Mouse (Mus musculus) megakaryocyte, embryonic 14.5 days (primary cell): ENCODE results near the gene Dmkn. TPM values are rescaled to one million over a fixed set of nuclear protein-coding genes. Genes with fewer than 3 reads are reported as not detected.
A peak's percentile ranks its signal among the peaks of the same experiment; 100 is the strongest.
"Not testable (repeated sequence)": the region's sequence is repeated elsewhere in the genome, so short reads cannot be mapped to it uniquely, and the experiment has no call there.

Source experiments
- H3K27me3 ChIP-seq: replicated peaks from 2 replicates; pipeline ENCODE3; 2012; ENCODE audit warnings: inconsistent platforms
- H3K36me3 ChIP-seq: replicated peaks from 2 replicates; pipeline ENCODE3; 2012; ENCODE audit warnings: low read length, inconsistent platforms, mixed read lengths
- H3K4me1 ChIP-seq: 2 replicates; pipeline ENCODE4 v1.6.1; 2012; ENCODE audit warnings: inconsistent platforms
- H3K4me3 ChIP-seq: replicated peaks from 2 replicates; pipeline ENCODE3; 2012; ENCODE audit warnings: moderate library complexity, mild to moderate bottlenecking, inconsistent platforms
- H3K9me3 ChIP-seq: 2 replicates; pipeline ENCODE4 v1.6.1; 2012; ENCODE audit warnings: inconsistent platforms
- FLI1 ChIP-seq: IDR thresholded peaks from 2 replicates; pipeline ENCODE4 v1.6.1; 2012; ENCODE audit warnings: low read length, inconsistent platforms, mixed read lengths
- GATA1 ChIP-seq: IDR thresholded peaks from 3 replicates; pipeline ENCODE4 v1.6.1; 2012; ENCODE audit warnings: mixed read lengths, low read length, inconsistent platforms, borderline replicate concordance
- polyA plus RNA-seq: library from polyadenylated mRNA; stranded (reverse); fragments of >175 nt; gene quantifications from 2 replicates; pipeline ENCODE4 v1.2.3, GENCODE M21; 2012; ENCODE audit warnings: low replicate concordance; ENCODE audit not compliant: insufficient read depth

Dmkn gene
- polyA plus RNA-seq, 1 experiment: not detected

- no peak for TF ChIP-seq GATA1
- TF ChIP-seq FLI1: no peak
- Histone ChIP-seq H3K27me3 (no peaks in the 10 kb centered on the region), H3K4me3 (no peak overlapping the region), H3K36me3 (peaks cover 78% of the 10 kb centered on the region), H3K4me1 (no peaks in the 10 kb centered on the region; the same call in 1 of the 2 replicates), H3K9me3 (peaks cover 5% of the 10 kb centered on the region)
These were observed 27.3 kb upstream of the Dmkn start for GRCm38 (mm10) chr7:30736211-30736610.

GRCm38 (mm10) chr7:30742570-30742969, 21.0 kb upstream of the Dmkn start:
- Histone ChIP-seq H3K4me3 (peak overlapping the region; percentile 47), H3K36me3 (peaks cover 17% of the 10 kb centered on the region)
- not testable (repeated sequence) for H3K27me3 ChIP-seq, H3K4me1 ChIP-seq, H3K9me3 ChIP-seq

- peak within 1 kb of the TSS; percentile 47 for H3K4me3 ChIP-seq
- not testable (repeated sequence) for H3K27me3 ChIP-seq, H3K4me1 ChIP-seq
These were observed 19.9 kb upstream of the Dmkn start, which contains the start of gene Gapdhs for GRCm38 (mm10) chr7:30743617-30744016. Gene Gapdhs, minus strand, starts transcription at chr7:30743681.

GRCm38 (mm10) chr7:30744022-30744598, 19.4 kb upstream of the Dmkn start:
- peaks cover 7% of the 10 kb centered on the region for H3K4me1 ChIP-seq
- H3K9me3 ChIP-seq: peaks cover 10% of the 10 kb centered on the region
- no peak overlapping the region for H3K4me3 ChIP-seq
- H3K36me3 ChIP-seq: peaks cover 10% of the 10 kb centered on the region
- TF ChIP-seq GATA1: no peak
- no peak for TF ChIP-seq FLI1
- H3K27me3 ChIP-seq: peaks cover 1% of the 10 kb centered on the region

More at GRCm38 (mm10) chr7:30743617-30744016, 19.9 kb upstream of the Dmkn start, which contains the start of gene Gapdhs:
- Histone ChIP-seq H3K36me3 (peaks cover 10% of the 10 kb centered on the region), H3K9me3 (peaks cover 10% of the 10 kb centered on the region)

GRCm38 (mm10) chr7:30747525-30748204, 15.9 kb upstream of the Dmkn start:
- no peaks in the 10 kb centered on the region for H3K36me3 ChIP-seq
- H3K27me3 ChIP-seq: peaks cover 6% of the 10 kb centered on the region
- TF ChIP-seq FLI1 (no peak), GATA1 (no peak)
- no peak overlapping the region for H3K4me3 ChIP-seq
- peaks cover 6% of the 10 kb centered on the region; the same call in 1 of the 2 replicates for H3K9me3 ChIP-seq
- H3K4me1 ChIP-seq: peaks cover 3% of the 10 kb centered on the region

- peaks cover 3% of the 10 kb centered on the region for H3K4me1 ChIP-seq
- H3K36me3 ChIP-seq: peaks cover 3% of the 10 kb centered on the region
- TF ChIP-seq FLI1: no peak
- TF ChIP-seq GATA1: no peak
These were observed 13.5 kb upstream of the Dmkn start for GRCm38 (mm10) chr7:30749824-30750606.

GRCm38 (mm10) chr7:30751086-30751669, 12.4 kb upstream of the Dmkn start, which contains the start of gene Sbsn:
Gene Sbsn, plus strand, starts transcription at chr7:30751471.
- H3K4me3 ChIP-seq: no peak within 1 kb of the TSS
- TF ChIP-seq FLI1 (no peak), GATA1 (no peak)
- no peaks in the 10 kb centered on the region; the same call in 1 of the 2 replicates for H3K4me1 ChIP-seq
- H3K27me3 ChIP-seq: peaks cover 14% of the 10 kb centered on the region
- peaks cover 8% of the 10 kb centered on the region for H3K36me3 ChIP-seq
- peaks cover 35% of the 10 kb centered on the region for H3K9me3 ChIP-seq

More at GRCm38 (mm10) chr7:30749824-30750606, 13.5 kb upstream of the Dmkn start:
- H3K9me3 ChIP-seq: peaks cover 24% of the 10 kb centered on the region
- H3K27me3 ChIP-seq: peaks cover 9% of the 10 kb centered on the region
- H3K4me3 ChIP-seq: no peak overlapping the region

- no peak overlapping the region for H3K4me3 ChIP-seq
- TF ChIP-seq GATA1 (no peak), FLI1 (no peak)
- H3K27me3 ChIP-seq: peaks cover 13% of the 10 kb centered on the region
- peaks cover 29% of the 10 kb centered on the region for H3K9me3 ChIP-seq
- H3K36me3 ChIP-seq: peaks cover 8% of the 10 kb centered on the region
- peaks cover 31% of the 10 kb centered on the region for H3K4me1 ChIP-seq
These were observed 6.6 kb upstream of the Dmkn start for GRCm38 (mm10) chr7:30757001-30757400.

- H3K4me1 ChIP-seq: peaks cover 44% of the 10 kb centered on the region
- peaks cover 22% of the 10 kb centered on the region for H3K9me3 ChIP-seq
- TF ChIP-seq GATA1 (no peak), FLI1 (no peak)
- no peak overlapping the region for H3K4me3 ChIP-seq
- peaks cover 25% of the 10 kb centered on the region for H3K27me3 ChIP-seq
- peaks cover 8% of the 10 kb centered on the region for H3K36me3 ChIP-seq
These were observed 4.7 kb upstream of the Dmkn start for GRCm38 (mm10) chr7:30758853-30759252.
